Mouse (Mus musculus) neutrophil, adult 5-6 weeks (primary cell): ENCODE data around the gene Ppp4r1. TPM values are rescaled to one million over a fixed set of nuclear protein-coding genes. Genes with fewer than 3 reads are reported as not detected.

Source experiments
- ATAC-seq: fragments of 151-379, 151-347 bp; 2 replicates; pipeline ENCODE4 v1.8.0; 2017; ENCODE audit warnings: mild to moderate bottlenecking, moderate TSS enrichment; ENCODE audit not compliant: insufficient number of reproducible peaks, poor library complexity, low FRiP score, severe bottlenecking; ENCODE audit errors: extremely low read depth
- total RNA-seq: library from RNA; stranded (forward); fragments of 200-1000 nt; gene quantifications from 2 replicates; pipeline ENCODE4 v1.2.3, GENCODE M21; 2017

Ppp4r1 gene
- total RNA-seq: 111 and 121 TPM in 2 replicates

DNA sequence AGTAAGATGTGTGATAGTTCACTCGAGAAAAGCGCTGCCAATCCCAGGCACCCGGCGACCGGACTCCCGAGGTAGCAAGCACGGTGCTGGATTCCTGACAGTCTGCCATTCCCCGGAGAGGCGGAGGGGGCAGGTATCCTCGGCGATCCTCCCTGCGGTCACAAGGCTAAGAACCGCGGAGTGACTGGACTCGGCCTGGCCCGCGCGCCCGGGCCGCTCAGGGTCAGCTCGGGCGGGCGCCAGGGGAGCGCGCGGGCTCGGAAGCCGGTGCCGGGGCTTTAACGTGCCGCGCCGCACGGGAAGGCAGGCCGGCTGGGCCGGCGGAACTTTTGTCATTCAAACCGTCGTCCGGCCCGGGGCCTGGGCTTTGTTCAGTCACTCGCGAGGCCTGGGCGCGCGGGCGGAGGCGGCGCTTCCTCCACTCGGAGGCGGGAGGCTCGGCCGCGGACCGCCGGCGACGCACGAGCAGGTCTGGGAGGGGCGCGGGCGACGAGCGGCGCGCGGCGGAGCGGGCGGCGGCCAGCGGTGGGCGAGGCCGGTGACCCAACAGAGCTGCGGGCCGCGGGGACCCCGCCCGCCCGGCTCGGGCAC, at the start of gene Ppp4r1:
TSS of gene Ppp4r1 (plus strand) at position 23 of the 591 bp plus-strand sequence.
- peak; percentile 35; the same call in 1 of the 2 replicates for ATAC-seq

DNA sequence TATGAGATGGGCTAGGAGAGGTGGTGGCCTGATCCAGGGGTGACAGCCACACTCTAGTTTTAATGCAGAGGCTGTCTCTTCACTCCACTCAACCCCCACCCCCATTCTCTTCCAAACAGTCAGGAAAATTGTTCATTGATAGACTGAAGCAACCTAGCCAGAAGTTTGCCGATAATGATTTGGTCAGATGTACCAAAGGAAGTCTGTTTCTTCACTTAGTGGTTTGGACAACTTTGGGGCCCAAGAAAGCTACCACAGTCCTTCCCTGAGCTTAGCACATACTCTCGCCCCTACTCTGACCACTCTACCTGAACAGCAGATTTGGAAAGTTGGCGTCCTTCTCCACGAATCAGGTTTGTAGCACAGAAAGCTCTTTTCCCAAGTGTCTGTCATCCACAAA, 49.7 kb upstream of the Ppp4r1 start:
- no peak for ATAC-seq

DNA sequence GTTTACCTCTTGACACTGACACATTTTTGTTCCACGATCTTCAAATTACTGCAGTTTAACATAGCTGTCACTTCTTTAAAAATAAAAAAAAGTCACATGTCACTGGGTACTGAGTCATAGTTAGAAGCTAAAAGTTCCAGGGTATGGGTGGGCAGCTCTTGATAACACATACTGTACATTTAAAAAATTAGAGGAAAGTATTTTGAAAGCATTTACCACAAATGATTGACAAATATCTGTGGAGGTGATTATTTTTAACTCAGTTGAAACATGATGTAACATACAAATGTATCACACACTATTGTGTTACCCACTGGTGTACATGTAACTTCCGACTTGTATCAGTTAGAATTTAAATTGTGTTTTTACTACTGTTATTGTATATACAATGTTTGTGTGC, 47.3 kb upstream of the Ppp4r1 start:
- no peak for ATAC-seq

DNA sequence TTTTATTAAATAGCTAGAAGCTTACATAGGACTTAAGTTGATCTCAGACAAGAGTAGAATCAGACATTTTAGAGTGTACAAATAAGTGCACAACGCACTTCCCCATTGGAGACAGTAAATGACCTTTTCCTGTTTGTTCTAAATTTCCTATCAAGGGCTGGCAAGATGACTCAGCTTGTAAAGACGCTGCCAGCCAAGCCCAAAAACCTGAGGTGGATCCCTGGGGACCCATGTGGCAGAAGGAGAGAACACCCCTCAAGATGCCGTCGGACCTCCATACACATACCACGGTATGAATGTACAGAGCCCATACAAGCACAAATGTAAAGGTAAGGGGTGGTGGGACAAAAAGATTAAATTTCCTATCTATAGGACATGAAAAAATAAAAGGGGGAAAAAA, 45.2 kb upstream of the Ppp4r1 start:
- no peak for ATAC-seq

DNA sequence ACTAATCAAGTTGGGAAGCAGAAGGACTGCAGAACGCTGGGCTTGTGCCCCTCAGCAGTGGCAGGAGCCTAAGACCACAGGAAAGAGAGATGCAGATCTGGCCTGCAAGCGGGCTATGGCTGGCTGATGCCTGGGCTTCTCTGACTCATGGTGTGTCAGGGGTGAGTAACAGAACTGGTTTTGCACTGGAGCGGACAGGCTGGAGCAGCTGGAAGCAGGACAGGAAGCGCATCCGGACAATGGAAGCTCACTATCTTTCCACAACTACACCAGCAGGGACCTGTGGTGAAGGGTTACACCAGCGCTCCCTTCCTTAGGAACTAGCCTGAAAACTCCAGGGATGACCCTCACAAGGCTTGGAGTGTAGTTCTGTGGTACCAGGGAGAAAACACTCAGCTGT, 44.8 kb upstream of the Ppp4r1 start:
- ATAC-seq: no peak

DNA sequence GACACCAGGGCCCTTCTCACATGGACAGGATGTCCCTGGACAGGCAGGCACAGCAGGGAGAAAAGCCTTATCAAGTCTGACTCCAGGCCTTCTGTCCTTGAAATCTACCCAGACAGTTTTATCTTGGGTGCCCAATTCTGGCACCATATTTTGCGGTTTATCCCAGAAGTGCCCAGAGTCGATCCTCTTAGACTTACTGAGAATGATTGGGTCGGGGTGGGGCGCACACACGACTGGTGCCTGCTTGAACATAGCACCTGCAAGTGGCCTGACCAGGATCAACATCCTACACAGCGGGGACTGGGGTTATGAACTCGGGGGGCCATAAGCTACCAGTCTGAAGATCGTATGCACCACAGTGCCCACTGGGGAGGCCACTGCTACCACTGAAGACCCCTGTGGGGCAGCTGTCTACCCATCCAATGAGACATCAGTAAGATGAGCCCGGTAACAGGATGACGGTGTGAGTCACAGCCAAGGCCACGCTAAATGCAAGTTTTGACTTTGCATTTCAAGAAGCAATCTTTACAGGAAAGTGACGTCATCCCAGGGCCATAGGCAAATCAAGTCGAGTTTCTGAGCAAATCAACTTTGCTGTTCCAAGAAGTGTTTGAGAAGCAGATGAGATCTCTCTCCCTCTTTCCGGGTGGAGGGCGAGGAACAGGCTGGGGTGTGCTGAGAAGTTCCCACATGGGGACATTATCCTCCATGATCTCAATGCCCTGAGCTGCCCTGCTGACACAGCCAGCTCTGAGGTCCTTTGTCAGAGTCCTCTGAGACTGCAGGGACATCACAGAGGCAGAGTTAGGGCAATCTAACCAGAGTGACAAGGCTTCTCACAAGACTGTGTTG, 42.3 kb upstream of the Ppp4r1 start:
- no peak for ATAC-seq

DNA sequence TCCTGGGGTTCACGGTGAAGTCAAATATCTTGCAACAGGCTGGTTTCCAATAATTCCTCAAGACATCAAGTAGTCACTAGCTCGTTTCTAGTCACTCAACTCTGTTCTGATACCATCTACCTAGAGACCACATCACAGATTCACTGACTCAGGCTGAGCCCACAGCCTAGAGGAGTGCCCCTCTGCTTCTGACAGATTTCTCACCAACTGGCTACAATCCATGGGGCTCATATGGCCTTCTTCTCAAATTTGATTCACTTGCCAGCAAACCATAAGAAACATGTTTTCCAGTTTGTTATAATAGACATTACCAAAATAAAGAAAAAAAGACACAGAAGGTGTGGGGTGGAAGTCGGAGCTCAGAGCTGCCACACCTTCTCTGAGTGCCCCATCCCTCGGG, 40.8 kb upstream of the Ppp4r1 start:
- ATAC-seq: no peak

DNA sequence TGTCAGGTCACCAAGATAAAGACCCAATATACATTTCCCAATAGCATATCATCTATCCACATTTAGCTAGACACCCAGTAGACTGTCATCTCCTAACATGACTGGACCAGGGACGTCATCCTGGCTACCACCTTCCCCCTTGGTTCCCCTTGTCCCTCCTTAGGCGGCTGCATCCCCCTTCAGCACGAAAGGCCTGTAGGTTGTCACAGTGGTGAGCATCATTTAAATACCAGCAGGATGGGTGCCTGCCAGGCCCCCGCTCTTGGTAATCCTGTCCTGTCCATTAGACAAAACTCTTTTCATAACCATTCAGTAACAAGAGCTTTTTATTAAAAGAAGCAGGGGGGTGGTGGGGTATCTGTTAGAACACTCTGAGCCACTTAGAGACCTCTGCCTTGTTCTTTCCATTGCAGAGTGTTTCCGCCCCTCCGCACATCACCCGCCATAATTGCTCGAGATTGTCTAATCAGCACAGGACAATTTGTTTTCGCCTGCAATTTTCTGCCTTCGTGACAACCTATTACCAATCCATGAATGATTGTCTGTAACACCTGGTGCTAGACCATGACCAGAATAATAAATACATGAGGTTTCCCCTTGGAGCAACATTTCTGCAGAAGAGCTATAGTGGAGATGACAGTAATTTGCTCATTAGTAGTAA, 40.0 kb upstream of the Ppp4r1 start:
- no peak for ATAC-seq

DNA sequence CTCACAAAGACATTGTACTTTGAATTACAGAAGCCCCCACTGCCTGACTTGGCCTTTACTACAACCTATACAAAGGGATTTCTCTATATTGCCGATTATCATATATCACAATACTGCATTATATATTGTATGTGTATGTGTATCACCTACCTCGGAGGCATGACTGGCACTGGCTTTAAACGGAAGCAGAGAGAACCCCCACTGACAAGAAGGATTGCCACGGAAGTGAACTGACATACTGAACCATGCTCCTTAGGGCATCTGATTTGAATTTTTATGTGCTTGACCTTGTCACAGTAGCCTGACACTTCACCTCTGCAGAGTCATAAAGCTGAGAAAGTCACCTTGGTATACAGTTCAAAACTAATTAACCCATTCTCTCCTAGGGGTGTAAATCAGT, 39.4 kb upstream of the Ppp4r1 start:
- no peak for ATAC-seq

DNA sequence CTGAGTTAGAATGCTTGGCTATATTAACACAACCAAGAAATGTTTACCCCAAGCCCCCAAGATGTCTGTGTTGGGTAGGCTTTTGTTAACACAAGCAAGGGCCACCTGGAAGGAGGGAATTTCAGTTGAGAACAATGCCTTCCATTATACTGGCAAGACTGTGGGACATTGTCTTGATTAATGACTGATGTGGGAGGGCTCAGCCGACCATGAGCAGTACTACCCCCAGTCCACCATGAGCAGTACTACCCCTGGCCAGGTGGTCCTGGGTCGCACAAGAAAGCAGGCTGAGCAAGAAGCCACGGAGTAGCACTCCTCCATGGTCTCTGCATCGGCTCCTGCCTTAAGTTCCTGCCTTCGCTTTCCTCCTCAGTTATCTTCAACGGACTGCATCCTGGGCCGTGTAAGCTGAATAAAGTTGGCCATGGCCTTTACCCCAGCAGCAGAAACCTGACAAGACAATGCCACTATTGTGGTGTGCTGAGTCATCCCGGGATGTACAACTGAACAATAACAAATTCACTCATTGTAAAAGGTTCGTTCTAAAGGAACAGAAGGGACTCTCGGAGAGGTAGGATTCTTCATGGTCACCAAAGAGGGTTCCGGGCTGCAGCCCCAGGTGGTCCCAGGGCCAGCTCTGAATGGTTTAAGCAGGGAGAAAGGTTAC, 38.6 kb upstream of the Ppp4r1 start:
- ATAC-seq: no peak

DNA sequence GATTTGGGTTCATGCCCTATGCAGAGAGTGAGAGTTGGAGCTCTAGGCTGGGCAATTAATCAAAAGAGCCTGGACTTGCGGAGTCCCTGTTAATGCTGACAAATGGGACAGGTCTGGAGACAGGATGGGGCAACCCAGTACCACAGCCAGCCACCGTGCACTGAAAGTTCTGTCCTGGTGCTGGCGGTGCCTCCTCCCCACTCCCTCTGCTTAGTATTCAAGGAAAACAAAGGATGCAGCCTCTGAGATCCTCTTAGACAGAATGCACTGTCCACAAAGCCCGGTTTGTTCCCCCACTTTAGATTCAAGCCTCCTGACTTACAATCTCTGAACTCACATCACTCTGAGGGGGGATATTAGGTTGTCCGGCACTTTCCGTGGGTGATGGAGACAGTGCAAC, 36.1 kb upstream of the Ppp4r1 start:
- ATAC-seq: no peak

DNA sequence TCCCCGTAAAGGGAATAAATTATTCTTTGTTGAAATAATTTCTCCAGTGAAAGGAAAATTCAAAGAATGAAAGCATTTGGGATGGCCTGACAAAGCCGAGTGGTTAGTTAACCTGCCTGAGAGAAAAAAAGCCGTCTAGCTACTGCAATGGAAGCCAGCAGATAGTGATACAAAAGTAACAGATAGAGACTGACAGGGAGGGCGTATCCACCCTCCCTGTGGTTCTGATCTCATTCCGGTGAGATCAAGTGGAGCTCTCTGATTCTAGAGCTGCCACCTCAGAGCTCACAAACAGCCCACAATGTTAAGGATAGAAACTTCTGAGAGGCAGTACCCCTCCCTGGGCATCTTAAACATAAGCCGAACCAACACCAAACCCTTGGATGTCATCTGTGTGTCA, 33.4 kb upstream of the Ppp4r1 start:
- ATAC-seq: no peak

DNA sequence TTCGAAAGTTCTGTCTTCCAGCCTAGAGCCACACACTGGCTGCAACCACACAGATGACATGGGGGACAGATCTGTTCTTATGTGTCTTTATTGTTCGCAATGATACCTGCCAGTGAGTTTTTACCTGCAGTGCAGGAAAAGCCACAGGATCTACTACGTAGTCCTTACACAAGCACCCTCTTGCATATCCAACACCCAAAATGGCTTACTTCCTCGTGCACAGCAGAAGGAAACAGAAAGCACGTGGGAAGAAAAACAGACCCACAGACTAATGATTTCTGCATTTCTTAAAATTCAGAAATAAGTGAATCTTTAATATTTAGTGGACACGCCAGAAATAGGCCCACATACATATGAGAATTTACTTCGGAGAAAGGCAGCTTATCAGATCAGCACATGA, 32.6 kb upstream of the Ppp4r1 start:
- peak; percentile 23; the same call in 1 of the 2 replicates for ATAC-seq

DNA sequence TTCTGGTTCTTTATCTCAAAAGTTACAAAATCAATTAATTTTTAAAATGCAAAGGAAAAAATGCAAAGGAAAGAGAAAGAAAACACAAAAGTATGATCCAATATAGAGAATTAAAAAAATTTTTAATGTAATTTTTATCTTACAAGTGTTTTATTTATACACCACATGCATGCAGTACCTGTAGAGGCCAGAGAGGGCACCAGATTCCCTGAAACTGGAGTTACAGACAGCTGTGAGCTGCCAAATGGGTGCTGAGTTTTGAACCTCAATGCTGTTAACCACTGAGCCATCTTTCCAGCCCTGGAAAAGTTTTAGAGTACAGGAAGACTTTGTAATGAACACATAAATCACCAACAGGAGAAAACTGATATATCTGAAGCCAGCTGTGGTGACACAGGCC, 32.1 kb upstream of the Ppp4r1 start:
- no peak for ATAC-seq

DNA sequence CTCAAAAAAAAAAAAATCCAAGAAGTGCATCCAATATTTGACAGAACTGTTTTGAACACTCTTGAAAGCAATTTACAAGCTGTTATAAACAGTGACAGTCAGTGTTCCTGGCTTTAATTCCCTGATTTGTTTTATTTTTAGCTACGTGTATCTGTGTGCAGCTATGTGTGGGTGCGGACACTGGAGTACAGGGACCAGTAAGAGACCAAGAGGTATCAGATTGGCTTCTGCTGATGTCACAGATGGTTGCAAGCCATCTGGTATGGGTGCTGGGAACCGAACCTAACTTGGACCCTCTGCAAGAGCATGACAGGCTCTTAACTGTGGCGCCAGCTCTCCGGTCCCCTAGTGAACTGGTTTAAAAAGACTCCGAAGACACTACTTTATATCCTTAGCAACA, 29.2 kb upstream of the Ppp4r1 start:
- ATAC-seq: no peak

DNA sequence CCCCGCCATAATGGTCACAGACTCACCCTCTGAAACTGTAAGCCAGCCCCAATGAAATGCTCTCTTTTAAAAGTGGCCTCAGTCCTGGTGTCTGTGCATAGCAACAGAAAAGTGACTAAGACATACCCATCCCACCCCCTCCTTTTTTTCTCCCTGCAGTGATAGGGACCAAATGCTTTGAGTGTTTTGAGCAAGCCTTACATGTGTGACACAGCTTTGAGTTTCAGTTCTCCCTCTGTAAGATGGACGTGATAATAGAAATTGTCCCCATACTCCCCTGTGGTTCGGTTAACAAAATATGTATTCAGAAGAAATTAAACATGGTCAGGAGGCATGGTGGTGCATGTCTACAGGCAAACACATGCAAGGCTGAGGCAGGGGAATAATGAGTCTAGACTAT, 26.5 kb upstream of the Ppp4r1 start:
- peak; percentile 19; the same call in 1 of the 2 replicates for ATAC-seq

DNA sequence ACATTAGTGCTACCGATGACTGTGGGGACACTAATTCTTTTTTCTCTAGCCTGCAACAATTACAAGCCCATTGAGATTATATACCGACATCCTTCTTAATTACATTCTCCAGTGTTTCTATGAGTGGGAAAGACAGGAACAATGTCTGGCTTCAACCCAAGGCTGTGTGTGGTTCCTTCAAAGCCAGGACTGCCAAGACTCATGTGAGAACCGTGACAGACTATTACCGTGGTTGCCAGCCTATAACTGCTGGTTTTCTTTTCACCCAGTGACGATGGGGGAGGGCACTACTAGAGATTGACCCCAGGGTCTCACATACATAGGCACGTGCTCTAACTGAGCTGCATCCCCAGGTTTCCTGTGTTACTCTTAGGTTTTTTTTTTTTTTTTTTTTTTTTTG, 25.2 kb upstream of the Ppp4r1 start:
- no peak for ATAC-seq

DNA sequence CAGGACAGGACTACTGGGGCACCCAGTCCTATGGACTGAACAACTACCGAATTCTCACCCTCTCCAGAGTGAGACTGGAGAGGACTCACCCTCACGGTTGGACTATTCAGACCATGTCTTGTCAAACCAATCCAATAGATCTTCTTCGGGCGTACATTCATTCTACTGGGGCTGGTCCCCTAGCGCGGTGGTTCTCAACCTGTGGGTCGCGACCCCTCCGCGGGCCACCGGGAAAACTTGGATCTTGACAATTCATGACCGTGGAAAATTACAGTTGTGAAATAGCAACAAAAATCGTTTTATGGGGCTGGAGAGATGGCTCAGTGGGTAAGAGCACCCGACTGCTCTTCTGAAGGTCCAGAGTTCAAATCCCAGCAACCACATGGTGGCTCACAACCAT, 19.2 kb upstream of the Ppp4r1 start:
- no peak for ATAC-seq

DNA sequence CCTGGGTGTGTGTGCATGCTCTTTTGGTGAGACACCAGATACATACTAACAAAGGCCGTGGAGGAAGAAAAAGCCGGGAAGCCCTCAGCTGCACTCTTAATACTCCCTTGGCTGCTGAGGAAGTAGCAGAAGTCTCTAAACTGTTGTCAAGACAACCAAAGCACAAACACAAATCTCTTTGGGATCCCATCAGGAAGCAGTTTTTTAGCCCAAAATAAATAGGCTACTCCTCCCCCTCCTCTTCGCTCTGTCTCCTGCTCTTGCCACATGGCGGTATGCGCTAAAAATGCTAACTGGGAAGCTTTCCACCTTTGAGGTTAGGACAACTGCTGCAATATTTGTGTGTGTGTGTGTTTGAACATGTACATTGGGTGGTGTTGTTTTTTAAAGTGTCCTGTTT, 13.9 kb upstream of the Ppp4r1 start:
- ATAC-seq: no peak
